Mouse (Mus musculus) B cell, adult (primary cell): ENCODE data around the gene Bcl9. TPM values are rescaled to one million over a fixed set of nuclear protein-coding genes. Genes with fewer than 3 reads are reported as not detected.

Experiments
- total RNA-seq: library from RNA; stranded (reverse); gene quantifications from 4 replicates; pipeline ENCODE4 v1.2.4, GENCODE M21; 2023; ENCODE audit not compliant: inconsistent age

Gene Bcl9
- total RNA-seq = 62.0 to 74.3 TPM (median 69.9 TPM) in 4 replicates

GRCm38 (mm10) chr3:97297553-97298432 lies at the start of gene Bcl9:
Gene Bcl9 (minus strand): TSS chr3:97297917.

GRCm38 (mm10) chr3:97158611-97159508 lies 138.9 kb downstream of the Bcl9 start, which contains the start of gene Acp6:
Gene Acp6 (plus strand): TSS chr3:97158777.

Other genes starting within 250 kb of the Bcl9 start
- gene Acp6, start 139.1 kb downstream of the Bcl9 start, total RNA-seq = 35.0 to 43.7 TPM (median 41.0 TPM) in 4 replicates
- not detected in 4 replicates for gene Olfr1402, start 124.1 kb upstream of the Bcl9 start, total RNA-seq